Mouse (Mus musculus) embryonic facial prominence, embryonic 15.5 days (tissue): ENCODE measurements around the gene Creld2. TPM values are rescaled to one million over a fixed set of nuclear protein-coding genes. Genes with fewer than 3 reads are reported as not detected.
A peak's percentile ranks its signal among the peaks of the same experiment; 100 is the strongest.

Source experiments
- ATAC-seq: fragments of 200-750 bp; cut with Nextera tagmentation; 2 replicates; pipeline ENCODE4 v1.8.0; 2017; ENCODE audit warnings: low read depth, moderate TSS enrichment; ENCODE audit not compliant: insufficient number of reproducible peaks, low FRiP score, low TSS enrichment
- H3K27ac ChIP-seq: fragments of 300-500 bp; sonication (generic); replicated peaks from 2 replicates; pipeline ENCODE4 v1.5.1; 2015; ENCODE audit warnings: mild to moderate bottlenecking, inconsistent platforms
- H3K27me3 ChIP-seq: fragments of 300-500 bp; sonication (generic); 2 replicates; pipeline ENCODE4 v1.6.1; 2015; ENCODE audit warnings: inconsistent platforms
- H3K36me3 ChIP-seq: fragments of 300-500 bp; sonication (generic); 2 replicates; pipeline ENCODE4 v1.6.1; 2015; ENCODE audit warnings: mild to moderate bottlenecking, inconsistent platforms
- H3K4me1 ChIP-seq: fragments of 300-500 bp; sonication (generic); 2 replicates; pipeline ENCODE4 v1.6.1; 2015; ENCODE audit warnings: inconsistent platforms
- H3K4me2 ChIP-seq: fragments of 300-500 bp; sonication (generic); replicated peaks from 2 replicates; pipeline ENCODE4 v1.6.1; 2015; ENCODE audit warnings: mild to moderate bottlenecking, inconsistent platforms
- H3K4me3 ChIP-seq: fragments of 300-500 bp; sonication (generic); replicated peaks from 2 replicates; pipeline ENCODE4 v1.5.1; 2015; ENCODE audit warnings: mild to moderate bottlenecking, inconsistent platforms
- H3K9ac ChIP-seq: fragments of 300-500 bp; sonication (generic); 2 replicates; pipeline ENCODE4 v1.6.1; 2015; ENCODE audit warnings: inconsistent platforms
- H3K9me3 ChIP-seq: fragments of 300-500 bp; sonication (generic); replicated peaks from 2 replicates; pipeline ENCODE4 v1.6.1; 2016; ENCODE audit warnings: inconsistent platforms
- WGBS: fragments of 180-500 bp; shearing (Covaris S2); methylation state at CpG from one replicate; pipeline ENCODE4 v1.1.7; 2015; 5-methylcytosine and 5-hydroxymethylcytosine counted together
- polyA plus RNA-seq: library from polyadenylated mRNA; unstranded; fragments of >200 nt; fragmentation: Nextera tagmentation; extraction: Ambion mirVana; gene quantifications from 2 replicates; pipeline ENCODE4 v1.2.1, GENCODE M21; 2015

Gene Creld2
- polyA plus RNA-seq, 1 experiment from 2014 or later: 86.5 TPM

DNA sequence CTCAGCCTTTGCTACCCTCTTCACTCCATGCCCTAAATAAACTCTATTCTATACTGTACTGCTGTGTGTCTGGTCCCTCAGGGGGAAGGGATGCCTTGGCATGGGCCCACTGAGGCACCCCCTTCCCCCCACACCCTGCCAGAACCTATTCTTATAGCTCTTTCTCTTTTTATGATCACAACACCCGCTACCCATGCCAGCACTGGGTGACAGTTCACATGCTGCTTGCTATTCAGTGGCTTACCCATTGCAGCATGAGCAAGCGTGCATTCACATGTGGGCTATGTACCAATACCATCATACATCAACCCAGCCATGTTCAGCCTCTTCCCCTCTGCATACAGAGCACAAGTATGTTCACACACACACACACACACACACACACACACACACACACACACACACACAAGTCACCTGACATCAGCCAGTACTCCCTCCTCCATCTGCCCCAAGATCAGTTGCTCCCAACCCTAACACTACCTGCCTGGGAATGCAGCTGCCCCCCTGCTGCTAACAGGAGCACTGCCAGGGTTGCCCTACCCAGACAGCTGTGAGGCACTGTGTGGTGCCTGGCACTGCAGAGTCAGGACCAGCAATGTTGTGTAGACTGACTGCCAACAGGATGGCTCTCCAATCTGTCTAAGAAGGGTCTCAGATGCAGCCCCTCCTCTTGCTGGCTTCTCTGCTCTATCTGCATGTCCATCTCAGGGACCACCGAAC lies 22.3 kb downstream of the Creld2 start:
- Histone ChIP-seq H3K27ac (no peak overlapping the region), H3K4me1 (peaks cover 27% of the 10 kb centered on the region), H3K9me3 (no peaks in the 10 kb centered on the region), H3K36me3 (no peaks in the 10 kb centered on the region), H3K4me2 (no peak overlapping the region), H3K27me3 (no peaks in the 10 kb centered on the region), H3K9ac (no peak overlapping the region), H3K4me3 (no peak overlapping the region)
- WGBS: 87% methylated on average over 3 of the region's 3 CpGs
- ATAC-seq: no peak

DNA sequence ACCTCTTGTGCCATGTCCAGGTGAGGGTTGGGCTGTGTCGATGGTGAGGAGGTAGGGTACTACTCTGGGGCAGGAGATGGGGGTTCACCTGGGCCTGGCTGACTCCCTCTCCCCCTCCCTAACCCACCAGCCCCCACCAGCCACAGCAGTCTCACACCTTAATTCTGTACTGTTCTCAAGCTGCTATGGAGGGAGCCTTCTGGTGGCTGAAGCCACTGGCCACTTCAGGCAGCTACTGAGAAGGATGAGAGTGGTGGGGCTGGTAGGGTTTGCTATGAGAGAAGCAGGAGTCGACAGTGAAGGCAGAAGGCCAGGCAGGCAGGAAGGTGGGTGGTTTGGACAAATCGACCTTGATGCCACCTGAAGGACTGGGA lies 22.8 kb downstream of the Creld2 start:
- 67% methylated on average over 3 of the region's 3 CpGs for WGBS
- H3K36me3 ChIP-seq: no peaks in the 10 kb centered on the region
- H3K4me1 ChIP-seq: peaks cover 23% of the 10 kb centered on the region
- no peaks in the 10 kb centered on the region for H3K27me3 ChIP-seq
- ATAC-seq: no peak
- H3K9me3 ChIP-seq: no peaks in the 10 kb centered on the region
- H3K4me3 ChIP-seq: no peak overlapping the region
- H3K27ac ChIP-seq: no peak overlapping the region
- H3K9ac ChIP-seq: no peak overlapping the region
- H3K4me2 ChIP-seq: no peak overlapping the region

DNA sequence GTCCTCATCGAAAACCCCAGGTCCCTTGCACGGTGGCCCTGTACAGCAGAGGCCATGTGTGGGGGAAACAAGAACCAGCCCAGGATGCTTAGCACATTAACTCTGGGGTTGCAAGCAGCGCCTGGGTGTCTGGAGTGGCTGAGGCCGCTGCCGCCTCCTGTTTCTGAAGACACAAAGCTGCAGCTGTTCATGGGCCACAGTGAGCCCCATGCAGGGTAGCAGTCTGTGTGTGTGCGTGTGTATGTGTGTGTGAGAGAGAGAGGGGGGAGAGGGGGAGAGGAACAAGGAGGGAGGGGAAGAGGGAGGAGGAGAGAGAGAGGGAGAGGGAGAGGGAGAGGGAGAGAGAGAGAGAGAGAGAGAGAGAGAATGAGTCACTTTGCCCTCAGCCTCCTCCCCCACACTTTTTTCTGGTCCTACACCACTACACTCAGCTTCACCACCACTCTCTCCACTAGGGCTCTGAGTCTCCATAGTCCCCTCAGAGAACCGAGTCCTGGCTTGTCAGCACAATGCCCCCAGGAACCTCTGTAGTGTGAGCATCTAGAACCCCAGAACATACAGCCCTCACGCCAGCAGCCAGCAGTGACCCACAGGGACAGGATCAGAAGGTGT lies 24.1 kb downstream of the Creld2 start:
- H3K36me3 ChIP-seq: no peaks in the 10 kb centered on the region
- H3K9ac ChIP-seq: no peak overlapping the region
- 25% methylated on average over 8 of the region's 8 CpGs for WGBS
- no peak overlapping the region for H3K4me3 ChIP-seq
- H3K4me1 ChIP-seq: peaks cover 14% of the 10 kb centered on the region
- H3K27ac ChIP-seq: peak overlapping the region; percentile 31; the same call in 1 of the 2 replicates
- peak; percentile 58; the same call in 1 of the 2 replicates for ATAC-seq
- no peaks in the 10 kb centered on the region for H3K9me3 ChIP-seq
- H3K27me3 ChIP-seq: no peaks in the 10 kb centered on the region
- no peak overlapping the region for H3K4me2 ChIP-seq

DNA sequence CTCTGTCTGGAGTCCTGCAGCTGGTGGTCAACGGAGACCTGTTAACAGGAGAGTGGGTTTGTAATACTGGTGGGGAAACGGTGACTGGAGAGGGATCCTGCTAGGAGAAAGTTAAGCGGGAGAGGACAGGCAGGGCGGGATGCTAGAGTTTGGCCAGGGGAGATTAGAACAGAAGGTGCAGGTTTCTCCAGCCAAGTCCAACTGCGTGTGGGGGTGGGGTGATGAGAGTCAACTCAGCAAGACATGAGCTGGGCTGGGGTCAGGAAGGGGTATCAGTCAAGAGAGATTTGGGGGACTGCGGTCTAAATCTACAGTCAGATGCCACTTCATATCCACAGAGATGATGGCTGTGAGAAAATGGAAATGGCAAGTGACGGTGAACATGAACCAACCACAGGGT lies 25.5 kb downstream of the Creld2 start:
- WGBS: 93% methylated on average over 7 of the region's 7 CpGs
- H3K9ac ChIP-seq: no peak overlapping the region
- no peak overlapping the region for H3K4me2 ChIP-seq
- H3K27me3 ChIP-seq: no peaks in the 10 kb centered on the region
- no peak for ATAC-seq
- H3K27ac ChIP-seq: no peak overlapping the region
- H3K4me3 ChIP-seq: no peak overlapping the region
- H3K4me1 ChIP-seq: peaks cover 5% of the 10 kb centered on the region
- H3K9me3 ChIP-seq: no peaks in the 10 kb centered on the region
- H3K36me3 ChIP-seq: no peaks in the 10 kb centered on the region

DNA sequence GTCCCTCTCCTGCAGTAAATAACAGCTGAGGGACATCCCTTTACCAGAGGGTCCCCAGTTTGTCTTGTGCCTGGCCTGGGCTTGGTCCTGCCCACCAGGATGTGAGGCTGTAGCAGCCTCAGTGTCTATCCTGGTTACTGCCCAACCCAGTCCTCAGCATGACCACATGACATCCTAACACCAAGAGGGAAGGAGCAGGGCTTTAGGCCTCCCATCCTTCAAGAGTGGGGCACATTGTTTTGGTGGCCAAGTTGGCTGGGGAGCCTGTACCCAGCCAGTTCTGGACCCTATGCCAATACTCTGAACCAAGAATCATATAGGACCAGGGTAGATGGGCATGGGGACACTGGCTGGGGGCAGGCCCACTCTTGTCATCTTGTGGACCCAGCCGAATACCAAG lies 29.2 kb downstream of the Creld2 start:
- no peaks in the 10 kb centered on the region for H3K36me3 ChIP-seq
- no peaks in the 10 kb centered on the region for H3K9me3 ChIP-seq
- H3K4me1 ChIP-seq: peaks cover 29% of the 10 kb centered on the region
- no peaks in the 10 kb centered on the region for H3K27me3 ChIP-seq
- WGBS: 97% methylated on average over 1 of the region's 1 CpGs
- no peak overlapping the region for H3K4me2 ChIP-seq
- H3K9ac ChIP-seq: no peak overlapping the region
- no peak overlapping the region for H3K27ac ChIP-seq
- H3K4me3 ChIP-seq: no peak overlapping the region
- ATAC-seq: no peak

DNA sequence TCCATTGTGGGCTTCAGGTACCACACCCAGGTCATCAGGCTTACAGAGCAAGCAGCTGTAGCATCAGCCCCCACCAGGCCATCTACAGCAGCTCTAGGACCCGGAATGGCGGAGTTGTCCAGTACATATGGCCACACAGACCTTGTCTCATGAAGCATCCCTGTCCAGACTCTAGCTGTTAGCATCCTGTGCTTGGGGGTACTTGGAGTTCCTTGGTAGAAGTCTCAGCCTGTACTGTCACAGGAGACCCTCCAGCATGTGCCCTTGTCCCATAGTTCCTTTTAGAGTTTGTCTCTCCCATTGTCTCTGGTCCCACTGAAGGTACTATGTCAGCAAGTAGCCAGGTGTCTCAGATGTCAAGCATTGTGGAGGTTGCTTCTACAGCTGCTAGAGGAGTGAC lies 30.2 kb downstream of the Creld2 start:
- Histone ChIP-seq H3K27ac (no peak overlapping the region; the same call in 1 of the 2 replicates), H3K36me3 (no peaks in the 10 kb centered on the region), H3K4me3 (no peak overlapping the region), H3K4me2 (no peak overlapping the region), H3K27me3 (no peaks in the 10 kb centered on the region), H3K4me1 (peaks cover 36% of the 10 kb centered on the region), H3K9me3 (no peaks in the 10 kb centered on the region), H3K9ac (no peak overlapping the region)
- no peak for ATAC-seq
- WGBS: 86% methylated on average over 2 of the region's 2 CpGs

DNA sequence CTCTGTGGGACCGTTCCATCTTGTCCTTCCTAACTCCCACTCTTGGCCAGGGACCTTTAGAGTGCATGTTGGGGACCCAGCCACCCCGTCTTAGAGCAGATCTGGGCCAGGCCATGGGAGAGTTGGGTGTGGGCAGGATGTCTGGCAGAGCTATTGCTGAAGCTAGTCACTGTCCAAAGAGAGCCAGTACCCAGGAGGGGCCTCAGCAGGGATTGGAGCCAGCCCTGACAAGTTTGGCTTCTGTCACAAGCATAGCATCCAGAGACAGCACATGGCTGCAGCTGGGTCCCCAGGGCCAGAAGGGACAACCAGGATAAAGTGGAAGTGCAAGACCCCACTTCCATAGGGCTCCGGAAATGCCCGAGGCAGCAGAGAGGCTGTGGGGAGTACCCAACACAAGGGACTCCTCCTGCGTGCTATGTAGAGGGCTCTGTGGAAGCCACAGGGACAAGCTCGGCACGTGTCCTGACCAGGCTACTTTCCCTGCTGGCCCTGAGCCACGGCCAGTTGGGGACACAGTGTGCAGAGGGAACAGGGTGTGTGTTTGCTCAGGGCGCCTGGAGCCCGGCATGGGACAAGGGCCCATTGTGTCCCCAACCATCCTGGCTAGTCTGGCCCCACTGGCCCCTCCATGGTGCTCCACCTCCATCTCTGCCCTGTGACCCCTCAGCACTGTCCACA lies 30.8 kb downstream of the Creld2 start:
- no peaks in the 10 kb centered on the region for H3K9me3 ChIP-seq
- H3K4me2 ChIP-seq: no peak overlapping the region
- H3K27me3 ChIP-seq: no peaks in the 10 kb centered on the region
- no peaks in the 10 kb centered on the region for H3K36me3 ChIP-seq
- no peak overlapping the region for H3K9ac ChIP-seq
- H3K4me1 ChIP-seq: peaks cover 43% of the 10 kb centered on the region
- 32% methylated on average over 10 of the region's 10 CpGs for WGBS
- H3K27ac ChIP-seq: no peak overlapping the region; the same call in 1 of the 2 replicates
- peak; percentile 37; the same call in 1 of the 2 replicates for ATAC-seq
- H3K4me3 ChIP-seq: no peak overlapping the region

DNA sequence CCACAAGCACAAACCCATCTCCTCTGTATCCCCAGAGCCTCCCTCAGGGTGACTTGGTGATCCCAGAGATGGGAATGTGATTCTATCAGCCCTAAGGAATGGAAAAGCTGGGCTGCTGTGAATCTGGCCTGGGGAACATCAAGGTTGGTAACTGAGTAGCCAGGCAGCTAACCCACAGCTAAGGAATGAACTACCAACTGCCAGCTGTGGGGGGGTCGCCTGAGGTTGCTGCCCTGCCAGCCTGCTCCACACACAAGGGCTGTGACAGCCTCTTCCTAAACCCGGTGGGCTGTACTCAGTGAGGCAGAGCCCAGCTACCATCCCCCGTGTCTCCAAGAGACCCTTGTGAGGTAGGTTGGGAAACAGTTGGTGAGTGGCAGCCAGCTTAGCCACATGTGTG lies 31.6 kb downstream of the Creld2 start:
- no peak for ATAC-seq
- no peaks in the 10 kb centered on the region for H3K9me3 ChIP-seq

DNA sequence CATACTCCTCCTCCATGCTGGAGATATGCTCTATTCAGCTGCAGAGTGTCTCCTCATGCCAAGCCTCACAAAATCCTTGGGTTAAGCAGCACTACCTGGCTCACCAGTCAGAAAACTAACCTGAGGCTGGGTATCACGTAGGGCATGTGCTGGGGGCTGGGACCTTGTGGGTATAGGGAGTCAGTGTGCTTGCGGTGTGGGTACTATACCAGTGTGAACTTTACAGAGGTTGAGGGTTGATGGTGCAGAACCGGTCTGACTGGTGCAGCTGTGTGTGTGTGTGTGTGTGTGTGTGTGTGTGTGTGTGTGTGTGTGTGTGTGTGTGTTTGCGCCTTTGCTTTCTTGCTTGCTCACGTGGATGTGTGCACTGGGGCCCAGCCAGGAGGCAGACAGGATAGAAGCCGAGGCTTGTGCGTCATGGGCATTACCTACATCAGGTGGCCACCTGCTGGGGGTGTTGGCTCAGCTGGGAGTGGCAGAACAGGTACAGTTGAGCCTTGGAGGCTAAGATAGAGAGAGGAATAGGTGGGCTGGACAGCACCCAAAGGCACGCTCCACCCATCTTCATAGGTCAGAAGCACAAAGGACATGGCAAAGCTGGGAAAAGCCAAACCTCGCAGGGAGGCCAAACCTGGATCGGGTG lies 32.2 kb downstream of the Creld2 start:
- WGBS: 65% methylated on average over 10 of the region's 10 CpGs
- 0 out of 2 replicates have a peak, but pooled peaks have one; percentile 32 for ATAC-seq
- H3K4me3 ChIP-seq: no peak overlapping the region
- peak overlapping the region; percentile 52 for H3K27ac ChIP-seq
- peaks cover 48% of the 10 kb centered on the region for H3K4me1 ChIP-seq
- no peaks in the 10 kb centered on the region for H3K9me3 ChIP-seq
- no peak overlapping the region for H3K9ac ChIP-seq
- H3K4me2 ChIP-seq: no peak overlapping the region
- no peaks in the 10 kb centered on the region for H3K36me3 ChIP-seq
- no peaks in the 10 kb centered on the region for H3K27me3 ChIP-seq

More for the DNA sequence above, 31.6 kb downstream of the Creld2 start:
- Histone ChIP-seq H3K9ac (no peak overlapping the region), H3K36me3 (no peaks in the 10 kb centered on the region), H3K4me2 (no peak overlapping the region), H3K4me3 (no peak overlapping the region), H3K4me1 (peaks cover 48% of the 10 kb centered on the region), H3K27me3 (no peaks in the 10 kb centered on the region), H3K27ac (0 out of 2 replicates have a peak overlapping the region, but pooled peaks have one; percentile 51)
- 30% methylated on average over 3 of the region's 3 CpGs for WGBS

DNA sequence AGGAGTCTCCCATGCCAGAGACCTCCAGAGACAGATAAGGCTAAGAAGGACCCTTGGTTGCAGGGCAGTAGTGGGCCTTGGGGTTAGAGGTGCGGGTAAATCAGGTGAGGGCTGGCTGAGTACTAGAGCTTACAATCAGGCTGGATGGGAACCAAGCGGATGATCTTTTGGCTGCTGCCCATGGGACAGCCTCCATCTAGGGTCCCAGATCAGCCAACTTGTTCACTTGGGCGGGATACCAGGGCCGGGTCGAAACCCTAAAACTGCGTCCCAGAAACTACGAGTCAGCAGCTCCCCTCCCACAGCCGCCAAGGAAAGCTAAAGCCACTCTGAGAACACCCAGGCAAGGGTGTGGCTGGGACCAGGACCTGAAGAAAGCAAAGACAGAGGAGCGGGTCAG lies 33.7 kb downstream of the Creld2 start:
- H3K4me2 ChIP-seq: no peak overlapping the region
- H3K27me3 ChIP-seq: no peaks in the 10 kb centered on the region
- no peaks in the 10 kb centered on the region for H3K9me3 ChIP-seq
- no peaks in the 10 kb centered on the region for H3K36me3 ChIP-seq
- no peak for ATAC-seq
- H3K9ac ChIP-seq: no peak overlapping the region
- H3K27ac ChIP-seq: no peak overlapping the region
- H3K4me3 ChIP-seq: no peak overlapping the region
- WGBS: 80% methylated on average over 9 of the region's 9 CpGs
- H3K4me1 ChIP-seq: peaks cover 48% of the 10 kb centered on the region
